In the genomic region with DNA sequence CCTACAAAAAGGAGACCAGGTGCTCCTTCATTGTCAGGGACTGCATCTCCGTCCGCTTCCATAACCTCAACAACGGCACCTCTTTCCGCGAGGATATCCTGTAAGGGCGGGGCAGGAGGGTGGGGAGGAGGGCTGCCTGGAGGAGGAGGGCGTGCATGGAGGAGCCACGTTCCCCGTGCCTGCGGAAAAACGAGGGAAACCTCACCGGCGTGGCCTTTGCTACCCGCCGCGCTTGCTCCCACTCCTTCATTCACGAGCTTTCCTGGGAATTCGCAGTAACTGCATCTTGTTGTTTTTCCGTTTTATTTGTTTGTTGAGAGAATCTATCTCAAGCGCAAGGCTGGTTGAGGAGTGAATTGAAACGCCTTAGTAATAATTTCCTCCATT, we compare ENCODE assay signal across 8 mouse cellular contexts. TPM values are rescaled to one million over a fixed set of nuclear protein-coding genes. Genes with fewer than 3 reads are reported as not detected.
A peak's percentile ranks its signal among the peaks of the same experiment; 100 is the strongest.
DNase-seq lines count a peak whose midpoint lies in the region; ATAC-seq and TF ChIP-seq lines count a peak whose summit lies in the region.

No protein-coding gene starts in this region.

- 2% methylated on average over 21 of the region's 21 CpGs for WGBS in heart, embryonic 16.5 days
- WGBS in hindbrain, embryonic 15.5 days: under 1% methylated on average over 21 of the region's 21 CpGs
- 2% methylated on average over 21 of the region's 21 CpGs for WGBS in midbrain, embryonic 12.5 days

- no peak for DNase-seq in heart, postnatal 4 days
- no peak for DNase-seq in frontal cortex, postnatal 25 days (ENCODE audit: low spot score in 2 of 2)
- no peak for DNase-seq in urinary bladder, postnatal 14 days (ENCODE audit: low spot score)
- no peak for DNase-seq in layer of hippocampus, adult 18-20 months (ENCODE audit: low spot score in 2 of 2)

- peak overlapping the region; percentile 76 for H3K4me3 ChIP-seq in heart, embryonic 16.5 days (ENCODE audit: low read length)
- peak overlapping the region; percentile 88 for H3K4me3 ChIP-seq in bone marrow macrophage, adult 2 months (ENCODE audit: insufficient read depth, low read length)
- H3K4me3 ChIP-seq in hindbrain, embryonic 15.5 days: peak overlapping the region; percentile 78
- peak overlapping the region; percentile 65 for H3K4me3 ChIP-seq in midbrain, embryonic 12.5 days

- peak overlapping the region; percentile 83 for H3K9ac ChIP-seq in heart, embryonic 16.5 days (ENCODE audit: low read length)
- H3K9ac ChIP-seq in hindbrain, embryonic 15.5 days: peak overlapping the region; percentile 74
- H3K9ac ChIP-seq in midbrain, embryonic 12.5 days (replicated peaks): peak overlapping the region; percentile 79

- H3K4me2 ChIP-seq in heart, embryonic 16.5 days (ENCODE audit: low read depth, low read length): peak overlapping the region; percentile 96
- peak overlapping the region; percentile 73 for H3K4me2 ChIP-seq in hindbrain, embryonic 15.5 days
- peak overlapping the region; percentile 88 for H3K4me2 ChIP-seq in midbrain, embryonic 12.5 days (replicated peaks)

- TF ChIP-seq POLR2A in bone marrow macrophage, adult 2 months (IDR thresholded peaks at IDR 0.05; ENCODE audit: borderline replicate concordance, low read depth, low read length): no peak

- peaks cover 8% of the 10 kb centered on the region for H3K36me3 ChIP-seq in heart, embryonic 16.5 days (ENCODE audit: control insufficient read depth, insufficient read depth)
- peaks cover 10% of the 10 kb centered on the region; the same call in 1 of the 2 replicates for H3K36me3 ChIP-seq in hindbrain, embryonic 15.5 days
- peaks cover 21% of the 10 kb centered on the region for H3K36me3 ChIP-seq in midbrain, embryonic 12.5 days

- TF ChIP-seq CTCF in bone marrow macrophage, adult 2 months (IDR thresholded peaks at IDR 0.05; ENCODE audit: low read depth, low read length): no peak

- peak overlapping the region; percentile 79 for H3K27ac ChIP-seq in heart, embryonic 16.5 days (ENCODE audit: low read length)
- peak overlapping the region; percentile 76 for H3K27ac ChIP-seq in bone marrow macrophage, adult 2 months (ENCODE audit: insufficient read depth, low read depth, low read length)
- peak overlapping the region; percentile 86 for H3K27ac ChIP-seq in hindbrain, embryonic 15.5 days (replicated peaks)
- H3K27ac ChIP-seq in midbrain, embryonic 12.5 days (replicated peaks): peak overlapping the region; percentile 87

- H3K27me3 ChIP-seq in heart, embryonic 16.5 days (ENCODE audit: control insufficient read depth, insufficient read depth, low read length): no peaks in the 10 kb centered on the region
- no peaks in the 10 kb centered on the region for H3K27me3 ChIP-seq in hindbrain, embryonic 15.5 days
- H3K27me3 ChIP-seq in midbrain, embryonic 12.5 days: no peaks in the 10 kb centered on the region

- peak; percentile 10; the same call in 1 of the 2 replicates for ATAC-seq in heart, embryonic 16.5 days (replicated peaks; ENCODE audit: extremely low read depth, insufficient read depth, low FRiP score)
- peak; percentile 49; the same call in 1 of the 2 replicates for ATAC-seq in hindbrain, embryonic 15.5 days (ENCODE audit: low FRiP score, low read depth)
- ATAC-seq in midbrain, embryonic 12.5 days (ENCODE audit: low FRiP score, low read depth): peak; percentile 61

- no peaks in the 10 kb centered on the region for H3K9me3 ChIP-seq in heart, embryonic 16.5 days (replicated peaks; ENCODE audit: control insufficient read depth, low read length)
- no peaks in the 10 kb centered on the region for H3K9me3 ChIP-seq in hindbrain, embryonic 15.5 days
- H3K9me3 ChIP-seq in midbrain, embryonic 12.5 days: no peaks in the 10 kb centered on the region

- H3K4me1 ChIP-seq in heart, embryonic 16.5 days (ENCODE audit: control insufficient read depth, insufficient read depth, low read length): peaks cover 13% of the 10 kb centered on the region
- peaks cover 16% of the 10 kb centered on the region for H3K4me1 ChIP-seq in bone marrow macrophage, adult 2 months (ENCODE audit: control insufficient read depth, insufficient read depth, low read length)
- H3K4me1 ChIP-seq in hindbrain, embryonic 15.5 days (replicated peaks): peaks cover 38% of the 10 kb centered on the region
- peaks cover 19% of the 10 kb centered on the region for H3K4me1 ChIP-seq in midbrain, embryonic 12.5 days

RNA-seq across cellular contexts. Expression of gene Zswim3, which starts 0.4 kb away (rescaled TPM):
- 5.9 and 6.4 TPM in 2 replicates for polyA plus RNA-seq in heart, embryonic 16.5 days (2015; fragmentation: Nextera tagmentation; extraction: Ambion mirVana)
- total RNA-seq in heart, postnatal 4 days (2021): 1 to 10 TPM; 1.8 to 2.3 TPM
- 5.0 and 7.3 TPM in 2 replicates for polyA plus RNA-seq in bone marrow macrophage, adult 2 months (2012; ENCODE audit: insufficient read depth, insufficient read length, missing spikeins)
- polyA plus RNA-seq in hindbrain, embryonic 15.5 days (2015; fragmentation: Nextera tagmentation; extraction: Ambion mirVana): 16.8 TPM in 2 replicates
- 10.8 and 12.1 TPM in 2 replicates for polyA plus RNA-seq in midbrain, embryonic 12.5 days (2016; fragmentation: Nextera tagmentation; extraction: Ambion mirVana)
- total RNA-seq in layer of hippocampus, adult 18-20 months (2021): 1 to 10 TPM; 9.1 to 9.3 TPM

RNA-seq across cellular contexts. Expression of gene Acot8, which starts 0.6 kb away (rescaled TPM):
- polyA plus RNA-seq in heart, embryonic 16.5 days (2015; fragmentation: Nextera tagmentation; extraction: Ambion mirVana): 15.7 and 16.7 TPM in 2 replicates
- total RNA-seq in heart, postnatal 4 days (2021): 10 to 100 TPM; 13.1 to 13.5 TPM
- 26.8 and 27.6 TPM in 2 replicates for polyA plus RNA-seq in bone marrow macrophage, adult 2 months (2012; ENCODE audit: insufficient read depth, insufficient read length, missing spikeins)
- polyA plus RNA-seq in hindbrain, embryonic 15.5 days (2015; fragmentation: Nextera tagmentation; extraction: Ambion mirVana): 21.4 and 21.5 TPM in 2 replicates
- 13.4 and 16.5 TPM in 2 replicates for polyA plus RNA-seq in midbrain, embryonic 12.5 days (2016; fragmentation: Nextera tagmentation; extraction: Ambion mirVana)
- total RNA-seq in layer of hippocampus, adult 18-20 months (2021): 10 to 100 TPM; 25.6 to 27.0 TPM

RNA-seq across cellular contexts. Expression of gene Zswim1, which starts 17.2 kb away (rescaled TPM):
- polyA plus RNA-seq in heart, embryonic 16.5 days (2015; fragmentation: Nextera tagmentation; extraction: Ambion mirVana): 10.6 and 12.1 TPM in 2 replicates
- 1 to 10 TPM; 5.0 to 5.8 TPM for total RNA-seq in heart, postnatal 4 days (2021)
- polyA plus RNA-seq in bone marrow macrophage, adult 2 months (2012; ENCODE audit: insufficient read depth, insufficient read length, missing spikeins): 5.7 and 5.8 TPM in 2 replicates
- polyA plus RNA-seq in hindbrain, embryonic 15.5 days (2015; fragmentation: Nextera tagmentation; extraction: Ambion mirVana): 24.9 and 29.2 TPM in 2 replicates
- polyA plus RNA-seq in midbrain, embryonic 12.5 days (2016; fragmentation: Nextera tagmentation; extraction: Ambion mirVana): 23.8 and 25.0 TPM in 2 replicates
- 10 to 100 TPM; 22.7 to 26.3 TPM for total RNA-seq in layer of hippocampus, adult 18-20 months (2021)

RNA-seq across cellular contexts. Expression of gene Snx21, which starts 19.7 kb away (rescaled TPM):
- polyA plus RNA-seq in heart, embryonic 16.5 days (2015; fragmentation: Nextera tagmentation; extraction: Ambion mirVana): 40.6 and 45.6 TPM in 2 replicates
- total RNA-seq in heart, postnatal 4 days (2021): 10 to 100 TPM; 22.9 to 24.1 TPM
- polyA plus RNA-seq in bone marrow macrophage, adult 2 months (2012; ENCODE audit: insufficient read depth, insufficient read length, missing spikeins): 14.6 and 20.3 TPM in 2 replicates
- 39.6 and 44.8 TPM in 2 replicates for polyA plus RNA-seq in hindbrain, embryonic 15.5 days (2015; fragmentation: Nextera tagmentation; extraction: Ambion mirVana)
- polyA plus RNA-seq in midbrain, embryonic 12.5 days (2016; fragmentation: Nextera tagmentation; extraction: Ambion mirVana): 14.4 and 18.3 TPM in 2 replicates
- 10 to 100 TPM; 39.7 to 41.8 TPM for total RNA-seq in layer of hippocampus, adult 18-20 months (2021)

RNA-seq across cellular contexts. Expression of gene Spata25, which starts 23.0 kb away (rescaled TPM):
- polyA plus RNA-seq in heart, embryonic 16.5 days (2015; fragmentation: Nextera tagmentation; extraction: Ambion mirVana): 0.42 TPM in 1 of 2 replicates, not detected in the other
- 1 to 10 TPM in 1 of 2 experiments, under 1 TPM in 1; 0.92 to 1.9 TPM for total RNA-seq in heart, postnatal 4 days (2021)
- polyA plus RNA-seq in bone marrow macrophage, adult 2 months (2012; ENCODE audit: insufficient read depth, insufficient read length, missing spikeins): 1.4 TPM in 1 of 2 replicates, not detected in the other
- 0.34 TPM in 1 of 2 replicates, not detected in the other for polyA plus RNA-seq in hindbrain, embryonic 15.5 days (2015; fragmentation: Nextera tagmentation; extraction: Ambion mirVana)
- 0.24 TPM in 1 of 2 replicates, not detected in the other for polyA plus RNA-seq in midbrain, embryonic 12.5 days (2016; fragmentation: Nextera tagmentation; extraction: Ambion mirVana)
- total RNA-seq in layer of hippocampus, adult 18-20 months (2021): under 1 TPM in 1 of 2 experiments, not detected in 1; 0.43 TPM

Comparison
In these comparisons a context has a peak if more than half of its experiments do, and no peak if none do; other contexts are left out.
1. ATAC-seq: peak in every context shown above with its lines; median percentile 61 in midbrain, embryonic 12.5 days; 49 in hindbrain, embryonic 15.5 days; 10 in heart, embryonic 16.5 days.